Mouse (Mus musculus) ovary, adult 10 weeks (tissue): ENCODE results near the gene 2300002M23Rik. TPM values are rescaled to one million over a fixed set of nuclear protein-coding genes. Genes with fewer than 3 reads are reported as not detected.

Experiments used
- polyA plus RNA-seq: library from polyadenylated mRNA; stranded (reverse); fragments of 350-450 nt; fragmentation: Illumina TruSeq; extraction: RNeasy Lipid Tissue Mini Kit (QIAGEN cat#74804); gene quantifications from one replicate; pipeline ENCODE4 v1.2.3, GENCODE M21; 2014

2300002M23Rik gene
- 0.48 TPM for polyA plus RNA-seq

GRCm38 (mm10) chr17:35567150-35567549 is at the start of gene 2300002M23Rik:
2300002M23Rik (plus strand) TSS chr17:35567450.

GRCm38 (mm10) chr17:35532901-35533300 is 34.3 kb upstream of the 2300002M23Rik start, which contains the start of gene Psors1c2:
Psors1c2 (plus strand) TSS chr17:35533201.

GRCm38 (mm10) chr17:35551881-35552414 is 15.3 kb upstream of the 2300002M23Rik start, which contains the start of gene Cdsn:
Cdsn (plus strand) TSS chr17:35552128.

GRCm38 (mm10) chr17:35601249-35601648 is 34.0 kb downstream of the 2300002M23Rik start, which contains the start of gene Sfta2:
Sfta2 (plus strand) TSS chr17:35601549.

Other genes starting within 250 kb of the 2300002M23Rik start
- not detected for gene H2-Q1, start 247.0 kb upstream of the 2300002M23Rik start, polyA plus RNA-seq
- 2.1 TPM for gene H2-Q2, start 225.2 kb upstream of the 2300002M23Rik start, polyA plus RNA-seq
- 21.8 TPM for gene H2-Q4, start 187.8 kb upstream of the 2300002M23Rik start, polyA plus RNA-seq
- 3.0 TPM for gene H2-Q6, start 142.6 kb upstream of the 2300002M23Rik start, polyA plus RNA-seq
- gene H2-Q7, start 128.3 kb upstream of the 2300002M23Rik start, polyA plus RNA-seq: 2.0 TPM
- 0.80 TPM for gene H2-Q10, start 97.4 kb upstream of the 2300002M23Rik start, polyA plus RNA-seq
- gene Pou5f1, start 61.4 kb upstream of the 2300002M23Rik start, polyA plus RNA-seq: 0.46 TPM
- gene Tcf19, start 50.6 kb upstream of the 2300002M23Rik start, polyA plus RNA-seq: 1.9 TPM
- gene Cchcr1, start 50.4 kb upstream of the 2300002M23Rik start, polyA plus RNA-seq: 0.23 TPM
- not detected for gene Psors1c2, start 34.2 kb upstream of the 2300002M23Rik start, polyA plus RNA-seq
- not detected for gene Cdsn, start 15.3 kb upstream of the 2300002M23Rik start, polyA plus RNA-seq
- not detected for gene Sfta2, start 34.1 kb downstream of the 2300002M23Rik start, polyA plus RNA-seq
- gene Gm9573, start 59.2 kb downstream of the 2300002M23Rik start, polyA plus RNA-seq: not detected
- 0.17 TPM for gene Mucl3, start 76.2 kb downstream of the 2300002M23Rik start, polyA plus RNA-seq
- gene Vars2, start 100.1 kb downstream of the 2300002M23Rik start, polyA plus RNA-seq: 0.48 TPM
- 2.4 TPM for gene Gtf2h4, start 106.3 kb downstream of the 2300002M23Rik start, polyA plus RNA-seq
- 7.1 TPM for gene Ddr1, start 137.2 kb downstream of the 2300002M23Rik start, polyA plus RNA-seq